Mouse (Mus musculus) frontal cortex, adult 2 months (tissue): ENCODE results near the gene Paqr7. TPM values are rescaled to one million over a fixed set of nuclear protein-coding genes. Genes with fewer than 3 reads are reported as not detected.
A peak's percentile ranks its signal among the peaks of the same experiment; 100 is the strongest.
"Not testable (repeated sequence)": the region's sequence is repeated elsewhere in the genome, so short reads cannot be mapped to it uniquely, and the experiment has no call there.

Experiments used
- DNase-seq, 2 experiments: peaks; one replicate each; pipeline ENCODE4 v3.0.0; 2022; ENCODE audit warnings: low spot score in 1 of 2; ENCODE audit errors: extremely low spot score in 1 of 2
- polyA plus RNA-seq: library from polyadenylated mRNA; depleted of rRNA; stranded (reverse); fragments of >200 nt; gene quantifications from 2 replicates; pipeline ENCODE4 v1.2.3, GENCODE M21; 2012

The Paqr7 gene
- polyA plus RNA-seq, 1 experiment: 65.6 TPM

DNA sequence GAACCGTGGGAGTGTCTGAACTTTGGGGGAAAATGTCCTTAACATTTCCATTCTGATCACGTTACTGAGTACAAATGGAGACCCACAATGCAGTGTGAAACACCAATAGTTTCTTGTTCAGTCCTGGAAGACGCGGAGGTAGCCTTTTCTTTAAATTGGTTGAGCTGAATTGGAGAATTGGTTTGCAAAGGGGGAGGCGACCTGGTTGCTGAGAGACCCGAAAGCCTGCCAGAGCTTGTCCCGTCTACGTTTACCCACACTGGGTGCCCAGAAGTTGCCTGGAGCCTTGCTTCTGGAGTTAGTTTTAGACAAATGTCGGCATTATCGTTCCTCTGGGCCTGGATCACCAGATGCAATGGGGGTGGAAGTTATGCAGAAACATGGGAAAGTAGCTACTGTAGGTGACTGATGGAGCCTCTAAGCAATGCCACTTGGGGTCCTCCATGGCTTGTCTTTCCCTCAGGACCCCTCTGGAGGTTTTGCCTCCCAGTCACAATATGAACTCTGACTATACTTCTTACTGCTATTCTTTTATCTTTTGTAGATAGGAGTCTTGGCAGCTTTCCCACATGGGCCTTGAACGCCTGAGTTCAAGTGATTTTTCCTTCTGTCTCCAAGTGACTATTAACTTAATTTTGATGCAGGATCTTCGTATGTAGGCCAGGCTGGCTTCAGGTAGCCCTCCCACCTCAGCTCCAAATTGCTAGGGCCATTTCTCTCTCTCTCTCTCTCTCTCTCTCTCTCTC, 1.7 kb downstream of the Paqr7 start:
- no peak for DNase-seq

DNA sequence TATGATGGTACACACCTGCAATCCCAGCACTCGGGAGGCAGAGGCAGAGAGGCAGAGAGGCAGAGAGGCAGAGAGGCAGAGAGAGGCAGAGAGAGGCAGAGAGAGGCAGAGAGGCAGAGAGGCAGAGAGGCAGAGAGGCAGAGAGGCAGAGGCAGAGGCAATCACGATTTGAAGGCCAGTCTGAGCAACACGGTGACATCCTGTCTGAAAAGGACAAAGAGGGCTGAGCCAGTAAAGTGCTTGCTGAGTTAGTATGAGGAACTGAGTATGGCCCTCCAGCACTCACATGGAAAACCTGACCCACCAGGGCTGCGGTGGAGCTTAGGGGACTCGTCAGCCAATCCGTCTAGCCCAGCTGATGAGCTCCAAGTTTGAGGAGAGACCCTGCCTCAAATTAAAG, 2.5 kb downstream of the Paqr7 start:
- not testable (repeated sequence) for DNase-seq

DNA sequence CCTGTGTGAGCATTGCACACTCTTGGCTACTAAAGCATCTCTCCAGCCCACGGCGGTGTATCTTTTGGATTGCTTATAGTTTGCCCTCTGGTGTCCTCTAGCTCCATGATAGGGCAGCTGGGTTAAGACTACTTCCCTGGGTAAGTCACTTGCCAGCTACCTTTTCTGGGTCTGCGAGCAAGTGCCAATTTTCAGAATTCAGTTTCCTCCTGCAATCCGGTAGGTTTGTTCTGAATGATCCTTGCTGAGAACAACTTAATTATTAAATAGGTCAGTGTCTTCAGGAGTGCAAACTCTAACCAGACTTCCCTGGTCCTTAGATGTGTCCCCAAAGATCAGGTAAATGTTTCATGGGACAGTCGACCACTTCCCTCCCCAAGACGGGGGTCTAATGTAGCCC, 4.6 kb downstream of the Paqr7 start:
- DNase-seq: no peak

DNA sequence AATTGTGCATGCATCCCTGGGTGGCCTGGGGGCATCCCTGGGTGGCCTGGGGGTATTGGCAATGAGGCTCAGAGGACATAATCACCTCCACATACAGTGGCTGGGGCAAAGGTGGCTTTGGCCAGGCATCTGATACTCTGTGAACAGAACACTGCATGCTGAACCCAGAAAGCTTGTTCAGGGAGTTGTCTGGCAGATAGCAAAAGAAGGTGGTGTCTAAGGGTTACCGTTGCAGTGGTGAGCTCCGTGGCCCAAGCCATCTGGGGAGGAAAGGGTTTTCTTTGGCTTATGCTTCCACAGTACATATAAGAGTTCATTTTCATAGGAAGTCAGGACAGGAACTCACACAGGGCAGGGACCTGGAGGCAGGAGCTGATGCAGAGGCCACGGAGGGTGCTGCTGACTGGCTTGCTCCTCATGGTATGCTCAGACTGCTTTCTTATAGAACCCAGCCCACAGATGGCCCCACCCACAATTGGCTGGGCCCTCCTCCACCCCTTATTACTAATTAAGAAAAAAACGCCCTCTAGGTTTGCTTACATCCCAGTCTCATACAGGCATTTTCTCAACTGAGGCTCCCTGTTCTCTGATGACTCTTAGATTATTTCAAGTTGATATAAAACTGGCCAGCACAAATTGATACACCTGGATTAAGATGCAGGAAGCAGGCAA, 7.3 kb downstream of the Paqr7 start:
- no peak for DNase-seq

DNA sequence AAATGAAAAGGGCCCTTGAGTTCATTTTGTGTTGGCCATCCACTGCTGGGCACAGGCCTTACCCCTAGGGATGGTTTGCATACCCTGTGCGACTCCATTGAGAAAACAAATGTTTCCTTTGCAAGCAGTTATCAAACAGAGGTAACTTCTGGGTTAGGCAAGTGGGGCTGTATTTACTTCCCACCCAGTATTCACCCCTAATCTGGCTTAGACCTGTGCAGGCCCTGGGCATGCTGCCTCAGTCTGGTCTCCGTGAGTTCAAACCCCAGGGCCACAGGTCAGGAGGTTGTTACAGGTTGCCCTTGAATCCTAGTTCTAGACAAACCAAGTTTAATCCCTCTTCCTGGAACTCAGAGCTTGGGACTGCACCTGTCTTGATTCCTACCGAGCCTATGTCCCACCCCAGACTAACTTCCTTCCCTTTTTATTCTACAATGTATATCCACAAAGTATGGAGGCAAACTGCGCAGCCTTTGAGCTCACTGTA, 8.8 kb downstream of the Paqr7 start:
- DNase-seq: no peak

DNA sequence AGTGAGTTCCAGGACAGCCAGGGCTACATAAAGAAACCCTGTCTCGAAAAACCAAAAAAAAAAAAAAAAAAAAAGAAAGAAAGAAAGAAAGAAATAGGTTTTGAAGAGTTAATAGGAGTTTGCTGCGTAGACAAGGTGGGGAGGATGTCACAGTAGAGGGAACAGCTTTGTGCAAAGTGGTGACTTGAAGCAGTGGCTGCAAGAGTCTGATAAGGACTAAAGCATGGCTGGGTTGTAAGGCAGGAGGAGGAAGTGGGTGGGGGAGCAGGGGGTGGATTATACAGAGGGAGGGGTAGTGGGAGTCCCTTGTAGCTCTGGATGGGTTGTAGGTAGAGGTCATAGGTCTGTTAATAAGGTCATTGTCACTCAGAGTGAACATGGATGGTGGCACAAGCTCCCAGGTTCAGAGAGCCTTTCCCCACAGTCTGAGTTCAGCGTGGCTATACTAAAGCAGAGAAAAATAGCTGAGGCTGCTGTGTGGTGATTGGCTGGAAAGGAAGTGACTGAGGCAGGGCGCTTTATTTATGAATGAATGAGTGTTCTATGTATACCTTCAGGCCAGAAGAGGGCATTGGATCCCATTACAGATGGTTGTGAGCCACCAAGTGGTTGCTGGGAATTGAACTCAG, 9.6 kb downstream of the Paqr7 start:
- DNase-seq: no peak

DNA sequence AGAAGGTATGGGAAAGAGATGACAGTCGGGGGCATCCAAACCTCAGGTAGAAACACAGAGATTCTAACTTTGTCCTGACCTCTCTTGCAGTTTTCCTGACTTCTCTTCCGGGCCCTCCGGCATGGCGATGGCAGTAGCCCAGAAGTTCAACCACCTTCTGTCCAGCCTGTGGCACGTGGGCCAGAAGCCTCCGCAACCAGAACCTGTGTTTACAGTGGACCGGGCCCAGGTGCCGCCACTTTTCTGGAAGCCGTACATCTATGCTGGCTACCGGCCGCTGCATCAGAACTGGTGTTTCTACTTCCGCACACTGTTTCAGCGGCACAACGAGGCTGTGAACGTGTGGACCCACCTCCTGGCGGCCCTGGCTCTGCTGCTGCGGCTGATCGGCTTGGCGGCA, 10.2 kb downstream of the Paqr7 start:
- no peak for DNase-seq

- DNase-seq: no peak
Measured at GRCm38 (mm10) chr4:134510396-134510795, 13.9 kb downstream of the Paqr7 start.

GRCm38 (mm10) chr4:134510845-134511411, 14.4 kb downstream of the Paqr7 start, which contains the start of gene Aunip:
Gene Aunip, plus strand, starts transcription at chr4:134510999.
- peak in 1 of 2 experiments; percentile 87 for DNase-seq

DNA sequence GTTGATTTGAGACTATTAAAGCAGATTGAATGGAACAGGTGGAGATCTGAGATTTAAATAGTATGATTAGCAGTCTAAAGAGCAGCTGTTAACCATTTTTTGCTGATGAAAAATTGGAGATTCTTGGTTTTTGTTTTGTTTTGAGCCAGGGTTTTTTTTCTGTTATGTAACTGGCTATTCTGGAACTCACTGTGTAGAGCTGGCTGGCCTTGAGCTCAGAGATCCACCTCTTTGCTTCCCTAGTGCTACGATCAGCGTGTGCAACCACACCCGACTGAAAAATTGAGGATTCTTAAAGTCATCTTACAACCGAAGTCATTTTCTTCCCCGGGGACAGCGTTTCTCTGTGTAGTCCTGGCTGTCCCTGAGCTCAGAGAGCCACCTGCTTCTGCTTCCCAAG, 15.2 kb downstream of the Paqr7 start:
- no peak for DNase-seq

DNA sequence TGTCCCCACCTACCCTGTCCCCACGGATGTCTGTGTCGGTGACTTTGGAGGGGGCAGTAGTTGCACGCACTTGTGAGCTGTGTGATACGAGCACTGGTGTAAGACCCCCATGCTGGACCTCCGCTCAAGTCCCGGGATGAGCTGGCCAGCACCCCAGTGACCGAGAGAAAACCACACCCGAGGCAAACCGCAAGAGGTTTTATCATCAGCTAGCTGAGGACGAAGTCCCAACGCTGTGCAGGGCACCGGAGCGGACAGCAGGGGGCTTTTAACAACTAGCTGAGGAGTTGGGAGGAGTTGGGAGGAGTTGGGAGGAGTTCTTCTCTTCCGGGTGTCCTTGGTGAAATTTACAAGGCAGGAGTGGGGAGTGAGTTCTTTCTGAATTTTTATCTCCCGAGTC, 16.3 kb downstream of the Paqr7 start:
- peak in 1 of 2 experiments; percentile 63 for DNase-seq

DNA sequence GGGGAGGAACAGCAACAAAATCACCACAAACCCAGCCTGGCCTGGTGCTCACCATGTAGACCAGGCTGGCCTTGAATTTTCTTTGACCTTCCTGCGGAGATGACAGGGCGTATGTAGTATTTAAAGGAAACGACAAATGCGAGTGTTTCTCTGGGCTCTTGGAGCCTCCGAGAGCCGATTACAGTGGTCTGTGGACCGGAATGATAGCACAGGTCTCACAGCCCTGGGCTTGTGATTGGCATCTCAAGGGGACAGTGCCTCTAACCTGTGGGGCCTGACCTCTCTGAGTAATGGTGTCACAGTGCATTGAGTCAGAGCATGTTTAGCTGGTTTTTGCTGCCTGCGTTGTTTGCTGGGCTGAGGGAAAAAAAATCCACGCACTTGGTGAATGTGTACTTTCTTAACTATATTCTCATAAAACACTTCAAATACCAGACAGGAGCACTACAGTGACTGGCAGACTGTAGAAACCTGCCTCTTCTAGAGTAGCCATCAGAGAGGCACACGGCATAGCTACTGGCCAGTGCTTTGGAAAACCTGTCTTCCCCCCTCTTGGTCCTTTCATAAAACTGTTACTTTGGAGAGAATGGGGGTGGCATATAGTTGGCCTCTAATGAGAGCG, 17.9 kb downstream of the Paqr7 start:
- no peak for DNase-seq

- DNase-seq: no peak
Measured at GRCm38 (mm10) chr4:134515614-134516013, 19.1 kb downstream of the Paqr7 start.

DNA sequence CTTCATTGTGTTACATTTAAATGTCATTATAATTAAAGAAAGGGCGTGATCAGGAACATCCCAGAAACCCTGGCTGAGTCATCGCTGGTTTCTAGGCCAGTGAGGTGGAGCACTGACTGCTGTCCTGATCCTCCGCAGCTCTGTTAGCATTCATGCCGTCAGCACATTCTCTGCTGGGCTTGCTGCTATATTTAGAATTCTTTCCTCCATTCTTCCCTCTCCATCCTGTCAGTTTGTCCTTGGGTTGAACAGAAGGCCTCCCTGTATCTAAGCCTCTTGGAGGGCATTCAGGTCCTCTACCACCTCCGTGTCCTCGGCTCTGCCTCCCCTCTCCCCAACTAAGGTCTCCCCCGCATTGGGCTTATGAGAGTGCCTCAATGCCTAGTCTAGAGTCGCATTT, 20.5 kb downstream of the Paqr7 start:
- DNase-seq: peak in 1 of 2 experiments; percentile 72

- DNase-seq: peak in 1 of 2 experiments; percentile 64
Measured at GRCm38 (mm10) chr4:134517719-134518118, 21.2 kb downstream of the Paqr7 start.

- peak in 1 of 2 experiments; percentile 51 for DNase-seq
Measured at GRCm38 (mm10) chr4:134518541-134518940, 22.0 kb downstream of the Paqr7 start.

DNA sequence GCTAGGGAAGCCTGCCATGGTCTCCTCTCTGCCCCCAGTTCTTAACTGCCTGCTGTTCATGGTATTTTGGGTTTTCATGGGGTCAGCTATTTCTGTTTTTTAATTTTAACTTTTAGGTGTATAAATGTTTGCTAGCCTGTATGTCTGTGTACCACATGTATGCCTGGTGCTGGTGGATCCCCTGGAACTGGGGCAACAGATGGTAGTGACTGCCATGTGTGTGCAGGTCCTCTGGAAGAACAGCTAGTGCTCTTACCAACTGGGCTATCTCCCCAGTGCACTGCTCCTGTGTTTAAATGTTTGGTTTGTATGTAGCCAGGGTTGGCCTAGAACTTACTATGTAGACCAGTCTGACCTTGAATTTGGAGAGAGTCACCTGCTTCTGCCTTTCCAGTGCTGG, 22.8 kb downstream of the Paqr7 start:
- no peak for DNase-seq

- DNase-seq: no peak
Measured at GRCm38 (mm10) chr4:134523447-134523846, 26.9 kb downstream of the Paqr7 start.

DNA sequence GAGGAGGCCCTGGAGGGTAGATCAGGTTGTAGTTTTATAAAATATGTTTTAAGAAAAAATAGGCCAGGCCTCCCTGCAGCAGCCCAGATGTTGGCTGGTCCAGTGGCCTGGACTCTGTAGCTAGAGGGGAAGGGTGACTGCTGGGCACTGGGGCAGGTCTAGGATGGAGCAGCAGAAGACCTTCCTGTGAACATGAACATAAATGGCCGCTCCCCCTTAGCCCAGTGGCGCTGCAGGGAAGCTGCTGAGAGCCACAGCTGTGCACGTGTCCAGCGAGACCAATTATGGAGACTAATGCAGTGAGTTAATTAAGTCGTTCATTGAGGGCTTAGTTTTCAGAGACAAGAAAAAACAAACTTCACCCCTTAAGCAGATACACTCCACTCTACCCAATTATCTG, 29.3 kb downstream of the Paqr7 start:
- no peak for DNase-seq

- DNase-seq: no peak
Measured at GRCm38 (mm10) chr4:134526220-134526619, 29.7 kb downstream of the Paqr7 start.

- no peak for DNase-seq
Measured at GRCm38 (mm10) chr4:134532928-134533327, 36.4 kb downstream of the Paqr7 start.
